Mouse (Mus musculus): ENCODE results near the gene Msrb3. TPM values are rescaled to one million over a fixed set of nuclear protein-coding genes. Genes with fewer than 3 reads are reported as not detected.
A peak's percentile ranks its signal among the peaks of the same experiment; 100 is the strongest.

Gene Msrb3
- total and polyA plus RNA-seq, 3 experiments: 0.15 TPM; not detected in 1

DNA sequence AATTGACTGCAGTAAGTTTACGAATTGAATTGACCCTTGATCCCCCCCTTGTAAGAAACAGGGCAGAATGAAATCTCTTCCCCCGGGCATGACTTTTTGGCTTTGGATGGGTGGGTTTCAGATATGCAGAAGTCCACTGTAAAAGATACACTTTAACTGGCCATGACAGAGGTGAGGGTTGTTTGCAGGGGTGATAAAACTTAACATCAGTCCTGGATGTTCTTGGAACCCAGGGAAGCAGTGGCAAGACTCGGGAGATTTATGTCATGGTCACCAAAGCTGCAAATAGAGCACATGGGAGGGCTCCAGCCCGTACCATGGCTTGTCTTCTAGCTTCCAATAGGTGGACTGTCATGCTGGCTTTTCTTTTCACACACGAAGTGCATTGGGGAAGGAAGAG lies 114.4 kb downstream of the Msrb3 start:
- no peak for DNase-seq (ENCODE audit: low read depth, low spot score)
- no peak overlapping the region for H3K9ac ChIP-seq (ENCODE audit: control insufficient read depth, low read depth, low read length, poor library complexity, severe bottlenecking)
- H3K4me1 ChIP-seq (ENCODE audit: control insufficient read depth in 1 of 2, insufficient read depth in 2 of 2, low read length in 2 of 2): peaks cover 2 to 6% of the 10 kb centered on the region in 2 experiments; a peak in 3 of 4 replicates
- TF ChIP-seq HCFC1 (IDR thresholded peaks at IDR 0.05; ENCODE audit: low read depth, low read length) (no peak), NRF1 (IDR thresholded peaks at IDR 0.05; ENCODE audit: insufficient read depth, low read depth, low read length, poor library complexity, severe bottlenecking) (no peak), ELF1 (IDR thresholded peaks at IDR 0.05; ENCODE audit: low read depth, low read length) (no peak), GABPA (IDR thresholded peaks at IDR 0.05; ENCODE audit: low read depth, low read length) (no peak), NELFE (IDR thresholded peaks at IDR 0.05; ENCODE audit: low read depth, low read length) (no peak), MEF2A (IDR thresholded peaks at IDR 0.05; ENCODE audit: extremely low read depth, insufficient replicate concordance, low read depth, low read length, poor library complexity, severe bottlenecking) (no peak), POLR2AphosphoS5 (IDR thresholded peaks at IDR 0.05; ENCODE audit: borderline replicate concordance, low read depth, low read length) (no peak), MYC (IDR thresholded peaks at IDR 0.05; ENCODE audit: low read depth, low read length) (no peak), ZC3H11A (IDR thresholded peaks at IDR 0.05; ENCODE audit: low read depth, low read length) (no peak), TBP (IDR thresholded peaks at IDR 0.05; ENCODE audit: low read depth, low read length) (no peak)
- H3K27me3 ChIP-seq (ENCODE audit: control insufficient read depth in 1 of 2, insufficient read depth in 2 of 2, low read length in 2 of 2): no peaks in the 10 kb centered on the region
- H3K79me2 ChIP-seq (ENCODE audit: control insufficient read depth, insufficient read depth, low read length, poor library complexity): no peaks in the 10 kb centered on the region
- H3K9me3 ChIP-seq (replicated peaks; ENCODE audit: insufficient read depth, low read length): no peaks in the 10 kb centered on the region
- H3K4me3 ChIP-seq (ENCODE audit: control insufficient read depth in 1 of 2, insufficient read depth in 1 of 2, low read depth in 2 of 2, low read length in 2 of 2): no peak overlapping the region
- no peak overlapping the region for H3K27ac ChIP-seq (ENCODE audit: control insufficient read depth, low read depth, low read length)
- H3K36me3 ChIP-seq (ENCODE audit: control insufficient read depth in 1 of 2, insufficient read depth in 2 of 2, low read length in 2 of 2): 0 out of 4 replicates have a peak, but pooled peaks cover 0 to 2% of the 10 kb centered on the region in 2 experiments

GRCm38 (mm10) chr10:120783393-120783792 lies 115.5 kb downstream of the Msrb3 start:
- DNase-seq (ENCODE audit: low read depth, low spot score): peak; percentile 26
- no peaks in the 10 kb centered on the region for H3K9me3 ChIP-seq (replicated peaks; ENCODE audit: insufficient read depth, low read length)
- peak; percentile 75 for TF ChIP-seq TCF12 (IDR thresholded peaks at IDR 0.05; ENCODE audit: low read depth, low read length)
- no peak for TF ChIP-seq POLR2AphosphoS2 (IDR thresholded peaks at IDR 0.05; ENCODE audit: low read length)
- peak in 1 of 2 experiments; percentile 41; a peak in 1 of 4 replicates for TF ChIP-seq EP300 (IDR thresholded peaks at IDR 0.05; ENCODE audit: low read depth in 1 of 2, low read length in 2 of 2)
- TF ChIP-seq CHD1 (IDR thresholded peaks at IDR 0.05; ENCODE audit: low read depth, low read length): no peak
- no peak for TF ChIP-seq MAZ (IDR thresholded peaks at IDR 0.05; ENCODE audit: low read depth, low read length)
- TF ChIP-seq ETS1 (IDR thresholded peaks at IDR 0.05; ENCODE audit: low read depth, low read length): peak; percentile 71
- no peak for TF ChIP-seq RCOR1 (IDR thresholded peaks at IDR 0.05; ENCODE audit: low read depth, low read length)
- no peak for TF ChIP-seq SIN3A (IDR thresholded peaks at IDR 0.05; ENCODE audit: low read length)
- TF ChIP-seq TAL1 (IDR thresholded peaks at IDR 0.05; ENCODE audit: low read length): no peak
- TF ChIP-seq ZNF384 (IDR thresholded peaks at IDR 0.05; ENCODE audit: low read depth, low read length): 0 out of 2 replicates have a peak, but pooled peaks have one; percentile 27
- no peak for TF ChIP-seq MXI1 (IDR thresholded peaks at IDR 0.05; ENCODE audit: low read depth, low read length)
- TF ChIP-seq ZKSCAN1 (IDR thresholded peaks at IDR 0.05; ENCODE audit: low read depth, low read length): no peak
- TF ChIP-seq CHD2 (IDR thresholded peaks at IDR 0.05; ENCODE audit: low read length): no peak
- no peak for TF ChIP-seq CTCF (IDR thresholded peaks at IDR 0.05 in 2 of 3, conservative IDR thresholded peaks at IDR 0.05 in 1 of 3; ENCODE audit: control insufficient read depth in 1 of 3, insufficient read depth in 1 of 3, low read depth in 2 of 3, low read length in 3 of 3, poor library complexity in 1 of 3, severe bottlenecking in 1 of 3)
- TF ChIP-seq MYB (IDR thresholded peaks at IDR 0.05; ENCODE audit: low read depth, low read length): no peak
- TF ChIP-seq UBTF (IDR thresholded peaks at IDR 0.05; ENCODE audit: borderline replicate concordance, insufficient read depth, low read depth, low read length): no peak
- no peak for TF ChIP-seq KAT2A (conservative IDR thresholded peaks at IDR 0.05; ENCODE audit: low read depth, low read length)
- no peak for TF ChIP-seq POLR2AphosphoS5 (IDR thresholded peaks at IDR 0.05; ENCODE audit: borderline replicate concordance, low read depth, low read length)
- peak; percentile 58 for TF ChIP-seq GATA1 (IDR thresholded peaks at IDR 0.05; ENCODE audit: low read depth, low read length)
- TF ChIP-seq BHLHE40 (IDR thresholded peaks at IDR 0.05; ENCODE audit: borderline replicate concordance, low read depth, low read length): no peak
- no peak for TF ChIP-seq USF2 (IDR thresholded peaks at IDR 0.05; ENCODE audit: borderline replicate concordance in 1 of 2, insufficient read depth in 1 of 2, low read depth in 1 of 2, low read length in 2 of 2)
- TF ChIP-seq USF1 (IDR thresholded peaks at IDR 0.05; ENCODE audit: low read depth, low read length): no peak

More at GRCm38 (mm10) chr10:120783393-120783792, 115.5 kb downstream of the Msrb3 start:
- Histone ChIP-seq H3K36me3 (ENCODE audit: control insufficient read depth in 1 of 2, insufficient read depth in 2 of 2, low read length in 2 of 2) (0 out of 4 replicates have a peak, but pooled peaks cover 0 to 2% of the 10 kb centered on the region in 2 experiments), H3K79me2 (ENCODE audit: control insufficient read depth, insufficient read depth, low read length, poor library complexity) (no peaks in the 10 kb centered on the region), H3K9ac (ENCODE audit: control insufficient read depth, low read depth, low read length, poor library complexity, severe bottlenecking) (no peak overlapping the region), H3K4me1 (ENCODE audit: control insufficient read depth in 1 of 2, insufficient read depth in 2 of 2, low read length in 2 of 2) (peaks cover 2 to 6% of the 10 kb centered on the region in 2 experiments; a peak in 3 of 4 replicates), H3K27me3 (ENCODE audit: control insufficient read depth in 1 of 2, insufficient read depth in 2 of 2, low read length in 2 of 2) (no peaks in the 10 kb centered on the region), H3K27ac (ENCODE audit: control insufficient read depth, low read depth, low read length) (no peak overlapping the region), H3K4me3 (ENCODE audit: control insufficient read depth in 1 of 2, insufficient read depth in 1 of 2, low read depth in 2 of 2, low read length in 2 of 2) (no peak overlapping the region)

All from MEL (cell line).